Mouse (Mus musculus) MEL (cell line): ENCODE measurements around the gene Aebp1. TPM values are rescaled to one million over a fixed set of nuclear protein-coding genes. Genes with fewer than 3 reads are reported as not detected.
A peak's percentile ranks its signal among the peaks of the same experiment; 100 is the strongest.

Source experiments
- DNase-seq: peaks from one replicate; pipeline ENCODE4 v3.0.0; 2011; ENCODE audit warnings: low read depth, low spot score
- H3K27ac ChIP-seq: 2 replicates; pipeline ENCODE4 v1.5.1; 2012; ENCODE audit warnings: low read depth, mild to moderate bottlenecking, control low read depth, low read length, moderate library complexity; ENCODE audit not compliant: control insufficient read depth
- H3K27me3 ChIP-seq, 2 experiments: fragments of 150-350 bp in 1 of 2; sonication (generic) in 1 of 2; 2 replicates each; pipeline ENCODE4 v1.6.1; 2012; ENCODE audit warnings: low read length in 2 of 2, mild to moderate bottlenecking in 2 of 2, improper control_type of control experiment in 1 of 2, moderate library complexity in 1 of 2; ENCODE audit not compliant: insufficient read depth in 2 of 2, control insufficient read depth in 1 of 2
- H3K36me3 ChIP-seq, 2 experiments: 2 replicates each; pipeline ENCODE4 v1.6.1; 2012 to 2014; ENCODE audit warnings: low read length in 2 of 2, improper control_type of control experiment in 1 of 2, inconsistent platforms in 1 of 2, mild to moderate bottlenecking in 1 of 2; ENCODE audit not compliant: insufficient read depth in 2 of 2, control insufficient read depth in 1 of 2
- H3K4me1 ChIP-seq, 2 experiments: fragments of 150-350 bp in 1 of 2; sonication (generic) in 1 of 2; 2 replicates each; pipeline ENCODE4 v1.6.1; 2012; ENCODE audit warnings: low read length in 2 of 2, improper control_type of control experiment in 1 of 2, mild to moderate bottlenecking in 1 of 2; ENCODE audit not compliant: insufficient read depth in 2 of 2, control insufficient read depth in 1 of 2
- H3K4me3 ChIP-seq, 2 experiments: fragments of 150-350 bp in 1 of 2; sonication (generic) in 1 of 2; 2 replicates each; pipeline ENCODE4 v1.5.1; 2012; ENCODE audit warnings: low read depth in 2 of 2, low read length in 2 of 2, mild to moderate bottlenecking in 2 of 2, moderate library complexity in 2 of 2, control low read depth in 1 of 2, improper control_type of control experiment in 1 of 2; ENCODE audit not compliant: control insufficient read depth in 1 of 2, insufficient read depth in 1 of 2
- H3K79me2 ChIP-seq: 2 replicates; pipeline ENCODE4 v1.6.1; 2012; ENCODE audit warnings: mild to moderate bottlenecking, low read length, moderate library complexity; ENCODE audit not compliant: control insufficient read depth, poor library complexity, insufficient read depth
- H3K9ac ChIP-seq: 2 replicates; pipeline ENCODE4 v1.6.1; 2012; ENCODE audit warnings: low read depth, mild to moderate bottlenecking, control low read depth, low read length, moderate library complexity; ENCODE audit not compliant: control insufficient read depth, poor library complexity, severe bottlenecking
- H3K9me3 ChIP-seq: fragments of 150-350 bp; sonication (generic); replicated peaks from 2 replicates; pipeline ENCODE4 v1.6.1; 2012; ENCODE audit warnings: mild to moderate bottlenecking, low read length, improper control_type of control experiment, moderate library complexity; ENCODE audit not compliant: insufficient read depth
- BHLHE40 ChIP-seq: IDR thresholded peaks from 2 replicates; pipeline ENCODE4 v1.6.1; 2012; ENCODE audit warnings: low read depth, mild to moderate bottlenecking, inconsistent platforms, low read length, improper control_type of control experiment, borderline replicate concordance
- CHD1 ChIP-seq: IDR thresholded peaks from 2 replicates; pipeline ENCODE4 v1.6.1; 2012; ENCODE audit warnings: low read depth, mild to moderate bottlenecking, inconsistent platforms, low read length, improper control_type of control experiment
- CHD2 ChIP-seq: IDR thresholded peaks from 2 replicates; pipeline ENCODE4 v1.6.1; 2011; ENCODE audit warnings: low read length, improper control_type of control experiment
- CTCF ChIP-seq, 3 experiments: IDR thresholded peaks in 2 of 3; conservative IDR thresholded peaks in 1 of 3; 2 replicates each; pipeline ENCODE4 v1.5.1; 2011 to 2012; ENCODE audit warnings: low read length in 3 of 3, low read depth in 2 of 3, mild to moderate bottlenecking in 2 of 3, improper control_type of control experiment in 1 of 3, inconsistent platforms in 1 of 3, mixed read lengths in 1 of 3, moderate library complexity in 1 of 3; ENCODE audit not compliant: control insufficient read depth in 1 of 3, insufficient read depth in 1 of 3, poor library complexity in 1 of 3, severe bottlenecking in 1 of 3
- EP300 ChIP-seq, 2 experiments: IDR thresholded peaks; 2 replicates each; pipeline ENCODE4 v1.6.1; 2011; ENCODE audit warnings: improper control_type of control experiment in 2 of 2, low read length in 2 of 2, low read depth in 1 of 2, mild to moderate bottlenecking in 1 of 2
- HCFC1 ChIP-seq: IDR thresholded peaks from 2 replicates; pipeline ENCODE4 v1.6.1; 2012; ENCODE audit warnings: low read depth, mild to moderate bottlenecking, inconsistent platforms, low read length, improper control_type of control experiment, moderate library complexity
- JUND ChIP-seq: IDR thresholded peaks from 2 replicates; pipeline ENCODE4 v1.6.1; 2011; ENCODE audit warnings: low read depth, mild to moderate bottlenecking, improper control_type of control experiment, low read length
- MAX ChIP-seq: IDR thresholded peaks from 2 replicates; pipeline ENCODE4 v1.6.1; 2011; ENCODE audit warnings: low read length, improper control_type of control experiment
- MEF2A ChIP-seq: IDR thresholded peaks from 2 replicates; pipeline ENCODE4 v1.6.1; 2014; ENCODE audit warnings: low read depth, mild to moderate bottlenecking, inconsistent platforms, low read length, improper control_type of control experiment; ENCODE audit not compliant: poor library complexity, insufficient replicate concordance, severe bottlenecking; ENCODE audit errors: extremely low read depth
- MYC ChIP-seq: IDR thresholded peaks from 2 replicates; pipeline ENCODE4 v1.6.1; 2011; ENCODE audit warnings: low read depth, mild to moderate bottlenecking, low read length, improper control_type of control experiment, moderate library complexity
- NELFE ChIP-seq: IDR thresholded peaks from 2 replicates; pipeline ENCODE4 v1.6.1; 2011; ENCODE audit warnings: low read depth, low read length, improper control_type of control experiment
- NRF1 ChIP-seq: IDR thresholded peaks from 2 replicates; pipeline ENCODE4 v1.6.1; 2014; ENCODE audit warnings: low read depth, mild to moderate bottlenecking, inconsistent platforms, low read length, improper control_type of control experiment, moderate library complexity; ENCODE audit not compliant: poor library complexity, insufficient read depth, severe bottlenecking
- POLR2AphosphoS2 ChIP-seq: IDR thresholded peaks from 2 replicates; pipeline ENCODE4 v1.6.1; 2011; ENCODE audit warnings: low read length, improper control_type of control experiment
- POLR2AphosphoS5 ChIP-seq: IDR thresholded peaks from 2 replicates; pipeline ENCODE4 v1.6.1; 2012; ENCODE audit warnings: low read depth, borderline replicate concordance, mild to moderate bottlenecking, inconsistent platforms, low read length, moderate library complexity, mixed read lengths
- RAD21 ChIP-seq: IDR thresholded peaks from 2 replicates; pipeline ENCODE4 v1.6.1; 2011; ENCODE audit warnings: mild to moderate bottlenecking, low read depth, low read length, improper control_type of control experiment
- SMC3 ChIP-seq: IDR thresholded peaks from 2 replicates; pipeline ENCODE4 v1.6.1; 2011; ENCODE audit warnings: low read depth, low read length, improper control_type of control experiment
- TBP ChIP-seq: IDR thresholded peaks from 2 replicates; pipeline ENCODE4 v1.8.0; 2011; ENCODE audit warnings: low read depth, low read length, improper control_type of control experiment
- TCF12 ChIP-seq: IDR thresholded peaks from 2 replicates; pipeline ENCODE4 v1.6.1; 2014; ENCODE audit warnings: low read depth, mild to moderate bottlenecking, inconsistent platforms, low read length, improper control_type of control experiment, moderate library complexity
- UBTF ChIP-seq: IDR thresholded peaks from 2 replicates; pipeline ENCODE4 v1.6.1; 2012; ENCODE audit warnings: low read depth, mild to moderate bottlenecking, inconsistent platforms, low read length, improper control_type of control experiment, moderate library complexity, borderline replicate concordance; ENCODE audit not compliant: insufficient read depth
- USF1 ChIP-seq: IDR thresholded peaks from 2 replicates; pipeline ENCODE4 v1.6.1; 2014; ENCODE audit warnings: low read depth, mild to moderate bottlenecking, inconsistent platforms, low read length, improper control_type of control experiment, moderate library complexity
- USF2 ChIP-seq, 2 experiments: IDR thresholded peaks; 2 replicates each; pipeline ENCODE4 v1.6.1; 2011 to 2012; ENCODE audit warnings: improper control_type of control experiment in 2 of 2, low read length in 2 of 2, borderline replicate concordance in 1 of 2, inconsistent platforms in 1 of 2, low read depth in 1 of 2, mild to moderate bottlenecking in 1 of 2; ENCODE audit not compliant: insufficient read depth in 1 of 2
- ZKSCAN1 ChIP-seq: IDR thresholded peaks from 2 replicates; pipeline ENCODE4 v1.6.1; 2012; ENCODE audit warnings: low read depth, mild to moderate bottlenecking, inconsistent platforms, low read length, improper control_type of control experiment, moderate library complexity
- ZMIZ1 ChIP-seq: IDR thresholded peaks from 2 replicates; pipeline ENCODE4 v1.6.1; 2012; ENCODE audit warnings: low read depth, mild to moderate bottlenecking, inconsistent platforms, low read length, improper control_type of control experiment, moderate library complexity
- ZNF384 ChIP-seq: IDR thresholded peaks from 2 replicates; pipeline ENCODE4 v1.6.1; 2012; ENCODE audit warnings: low read depth, mild to moderate bottlenecking, inconsistent platforms, low read length, improper control_type of control experiment
- polyA plus RNA-seq, 2 experiments: library from polyadenylated mRNA; stranded (reverse) in 1 of 2; unstranded in 1 of 2; fragments of >175 nt in 1 of 2; fragments of >200 nt in 1 of 2; gene quantifications; 2 replicates each; pipeline versions ENCODE4 v1.2.1 to v1.2.4; 2012; ENCODE audit warnings: low replicate concordance in 2 of 2, low read depth in 1 of 2; ENCODE audit not compliant: insufficient read length in 2 of 2, insufficient read depth in 1 of 2, missing spikeins in 1 of 2
- total RNA-seq: library from RNA; depleted of rRNA; stranded (reverse); fragments of 300-350 nt; gene quantifications from 2 replicates; pipeline ENCODE4 v1.2.3, GENCODE M21; 2012

The Aebp1 gene
- total and polyA plus RNA-seq, 3 experiments: 0.10 TPM; not detected in 2

DNA sequence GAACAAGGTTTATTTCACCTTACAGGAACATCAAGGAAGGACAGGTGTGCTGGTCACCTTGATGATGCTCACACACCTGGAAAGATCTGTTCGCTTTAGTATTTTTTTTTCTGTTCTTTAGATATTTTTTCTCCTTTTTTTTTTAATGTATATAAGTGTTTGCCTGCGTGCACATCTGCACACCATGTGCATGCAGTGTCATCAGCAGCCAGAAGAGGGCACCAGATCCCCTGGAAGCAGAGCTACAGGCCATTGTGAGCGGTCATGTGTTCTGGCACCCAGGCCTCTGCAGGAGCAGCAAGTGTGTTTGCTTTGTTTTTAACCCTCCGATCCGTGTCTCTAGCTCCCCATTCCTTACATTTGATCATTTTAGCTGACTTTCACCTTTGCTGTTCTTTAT lies 18.2 kb downstream of the Aebp1 start:
- Histone ChIP-seq H3K9ac (no peak overlapping the region), H3K4me3 (no peak overlapping the region)
- peak; percentile 91 for DNase-seq

DNA sequence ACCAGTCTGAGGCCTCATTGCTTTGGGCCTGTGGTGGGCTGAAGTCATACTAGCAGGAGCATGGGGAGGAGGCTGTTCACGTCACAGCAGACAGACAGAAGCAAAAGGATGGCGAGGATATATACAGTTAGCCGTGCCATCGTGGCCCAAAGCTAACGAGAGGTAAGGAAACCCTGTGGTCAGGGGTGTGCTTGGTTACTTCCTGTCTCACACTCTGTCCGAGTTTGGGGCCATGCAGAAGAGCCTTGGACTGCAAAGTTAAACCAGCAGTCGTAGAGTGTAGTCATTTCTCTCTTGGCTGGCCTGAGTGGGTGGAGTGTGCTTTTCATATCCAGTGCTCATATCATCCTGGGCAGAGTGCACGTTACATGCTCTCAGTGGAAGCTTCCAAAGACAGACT lies 20.8 kb downstream of the Aebp1 start:
- H3K27me3 ChIP-seq: no peaks in the 10 kb centered on the region
- no peak overlapping the region for H3K9ac ChIP-seq
- no peak for DNase-seq
- H3K27ac ChIP-seq: no peak overlapping the region
- no peaks in the 10 kb centered on the region for H3K9me3 ChIP-seq
- no peak overlapping the region for H3K4me3 ChIP-seq
- no peak for TF ChIP-seq EP300 (IDR thresholded peaks at IDR 0.05; ENCODE audit: low read depth in 1 of 2, low read length in 2 of 2)
- TF ChIP-seq HCFC1: no peak
- TF ChIP-seq CHD1: no peak
- no peak for TF ChIP-seq ZKSCAN1
- no peak for TF ChIP-seq POLR2AphosphoS5
- no peak for TF ChIP-seq ZMIZ1
- H3K79me2 ChIP-seq: peaks cover 4% of the 10 kb centered on the region
- H3K4me1 ChIP-seq: peaks cover 3 to 7% of the 10 kb centered on the region in 2 experiments; a peak in 3 of 4 replicates
- H3K36me3 ChIP-seq: peaks cover 0 to 5% of the 10 kb centered on the region in 2 experiments; a peak in 2 of 4 replicates

More for the DNA sequence above, 18.2 kb downstream of the Aebp1 start:
- Histone ChIP-seq H3K4me1 (peaks cover 3 to 11% of the 10 kb centered on the region in 2 experiments; a peak in 3 of 4 replicates), H3K79me2 (peaks cover 11% of the 10 kb centered on the region), H3K9me3 (no peaks in the 10 kb centered on the region), H3K27ac (no peak overlapping the region), H3K27me3 (no peaks in the 10 kb centered on the region), H3K36me3 (peaks cover 0 to 8% of the 10 kb centered on the region in 2 experiments; a peak in 2 of 4 replicates)
- TF ChIP-seq MYC (peak; percentile 93), TCF12 (no peak), MAX (peak; percentile 60; the same call in 1 of the 2 replicates), UBTF (no peak), MEF2A (no peak), USF2 (IDR thresholded peaks at IDR 0.05; ENCODE audit: borderline replicate concordance in 1 of 2, insufficient read depth in 1 of 2, low read depth in 1 of 2, low read length in 2 of 2) (no peak), CHD1 (no peak), BHLHE40 (no peak), CHD2 (no peak), EP300 (IDR thresholded peaks at IDR 0.05; ENCODE audit: low read depth in 1 of 2, low read length in 2 of 2) (no peak), SMC3 (peak; percentile 60), TBP (peak; percentile 66), ZKSCAN1 (no peak), NRF1 (no peak), USF1 (peak; percentile 82), POLR2AphosphoS2 (no peak), NELFE (no peak), JUND (no peak), RAD21 (peak; percentile 48), CTCF (IDR thresholded peaks at IDR 0.05 in 2 of 3, conservative IDR thresholded peaks at IDR 0.05 in 1 of 3; ENCODE audit: control insufficient read depth in 1 of 3, insufficient read depth in 1 of 3, low read depth in 2 of 3, low read length in 3 of 3, poor library complexity in 1 of 3, severe bottlenecking in 1 of 3) (peak; percentile 83 to 91 (median 84)), ZNF384 (peak; percentile 71)
